Mouse (Mus musculus): ENCODE measurements around the gene Lypd6b. TPM values are rescaled to one million over a fixed set of nuclear protein-coding genes. Genes with fewer than 3 reads are reported as not detected.

Gene Lypd6b
- polyA plus RNA-seq, 2 experiments, result 5.6 to 14.9 TPM

DNA sequence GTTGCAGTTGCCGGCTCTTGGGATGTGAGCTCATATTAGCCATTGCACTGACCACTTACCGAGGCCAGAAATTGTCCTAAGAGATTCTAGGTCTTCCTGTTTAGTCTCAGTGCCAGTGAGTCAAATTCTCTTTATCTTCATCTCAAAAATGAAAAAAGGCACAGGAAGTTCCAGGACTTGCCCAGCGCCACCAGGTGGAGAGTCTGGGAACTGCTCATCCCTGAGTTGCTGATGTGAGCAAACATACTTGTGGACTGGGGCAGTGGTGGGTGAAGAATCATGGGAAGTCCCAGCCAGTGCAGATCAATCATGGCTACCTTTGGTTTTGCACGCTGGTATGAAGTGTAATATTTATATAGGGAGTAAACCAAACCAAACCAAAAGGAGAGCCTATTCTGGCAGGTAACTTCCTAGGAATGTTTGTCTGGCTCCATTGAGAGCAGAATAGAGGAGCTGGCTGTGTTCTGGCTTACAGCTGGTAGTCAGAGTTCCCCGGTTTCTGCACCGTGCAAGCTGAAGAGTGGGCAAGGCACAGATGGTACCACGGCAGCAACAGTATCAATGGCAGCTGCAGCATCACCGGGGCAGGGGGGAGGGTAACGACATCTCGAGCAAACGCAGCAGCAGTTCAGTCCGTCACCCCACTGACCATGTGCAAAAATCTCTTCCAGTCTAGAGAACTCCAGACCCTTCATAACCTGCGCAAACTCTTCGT lies 38.7 kb upstream of the Lypd6b start:
- H3K27ac ChIP-seq (replicated peaks; ENCODE audit: low read depth, low read length), result no peak overlapping the region
- no peak for TF ChIP-seq POLR2A (IDR thresholded peaks at IDR 0.05; ENCODE audit: borderline replicate concordance, extremely low read depth, insufficient read depth, insufficient read length)
- H3K36me3 ChIP-seq (ENCODE audit: control insufficient read depth, insufficient read depth, low read length), result peaks cover 23% of the 10 kb centered on the region
- no peaks in the 10 kb centered on the region for H3K9me3 ChIP-seq (ENCODE audit: control insufficient read depth, low read length)
- H3K4me2 ChIP-seq (replicated peaks; ENCODE audit: low read depth, low read length, severe bottlenecking), result no peak overlapping the region
- H3K4me1 ChIP-seq (ENCODE audit: control insufficient read depth, insufficient read depth, low read length), result 0 out of 2 replicates have a peak, but pooled peaks cover under 1% of the 10 kb centered on the region
- DNase-seq (ENCODE audit: low spot score) (no peak), ATAC-seq (ENCODE audit: low FRiP score, low read depth) (no peak)
- WGBS, result 66% methylated on average over 14 of the region's 14 CpGs
- no peaks in the 10 kb centered on the region for H3K27me3 ChIP-seq (ENCODE audit: control insufficient read depth, insufficient read depth, low read length)
- no peak overlapping the region for H3K4me3 ChIP-seq (replicated peaks; ENCODE audit: low read length)
- H3K9ac ChIP-seq (ENCODE audit: low read depth, low read length, severe bottlenecking), result no peak overlapping the region

- Histone ChIP-seq H3K4me1 (ENCODE audit: control insufficient read depth, insufficient read depth, low read length) (no peaks in the 10 kb centered on the region), H3K4me3 (replicated peaks; ENCODE audit: low read length) (no peak overlapping the region), H3K27ac (replicated peaks; ENCODE audit: low read depth, low read length) (no peak overlapping the region), H3K9ac (ENCODE audit: low read depth, low read length, severe bottlenecking) (no peak overlapping the region), H3K27me3 (ENCODE audit: control insufficient read depth, insufficient read depth, low read length) (no peaks in the 10 kb centered on the region), H3K4me2 (replicated peaks; ENCODE audit: low read depth, low read length, severe bottlenecking) (no peak overlapping the region), H3K36me3 (ENCODE audit: control insufficient read depth, insufficient read depth, low read length) (peaks cover 27% of the 10 kb centered on the region), H3K9me3 (ENCODE audit: control insufficient read depth, low read length) (no peaks in the 10 kb centered on the region)
- DNase-seq (ENCODE audit: low spot score) (no peak), ATAC-seq (ENCODE audit: low FRiP score, low read depth) (peak; percentile 28; the same call in 1 of the 2 replicates)
- no peak for TF ChIP-seq POLR2A (IDR thresholded peaks at IDR 0.05; ENCODE audit: borderline replicate concordance, extremely low read depth, insufficient read depth, insufficient read length)
- 72% methylated on average over 11 of the region's 11 CpGs for WGBS
These were observed 37.5 kb upstream of the Lypd6b start for GRCm38 (mm10) chr2:49749730-49750576.

GRCm38 (mm10) chr2:49751544-49752210 lies 35.8 kb upstream of the Lypd6b start:
- peaks cover 26% of the 10 kb centered on the region for H3K36me3 ChIP-seq (ENCODE audit: control insufficient read depth, insufficient read depth, low read length)
- no peak overlapping the region for H3K4me3 ChIP-seq (replicated peaks; ENCODE audit: low read length)
- H3K9ac ChIP-seq (ENCODE audit: low read depth, low read length, severe bottlenecking), result no peak overlapping the region
- H3K9me3 ChIP-seq (ENCODE audit: control insufficient read depth, low read length), result no peaks in the 10 kb centered on the region
- WGBS, result 82% methylated on average over 10 of the region's 10 CpGs
- H3K4me1 ChIP-seq (ENCODE audit: control insufficient read depth, insufficient read depth, low read length), result no peaks in the 10 kb centered on the region
- H3K27me3 ChIP-seq (ENCODE audit: control insufficient read depth, insufficient read depth, low read length), result no peaks in the 10 kb centered on the region
- no peak overlapping the region for H3K4me2 ChIP-seq (replicated peaks; ENCODE audit: low read depth, low read length, severe bottlenecking)
- no peak overlapping the region for H3K27ac ChIP-seq (replicated peaks; ENCODE audit: low read depth, low read length)
- no peak for TF ChIP-seq POLR2A (IDR thresholded peaks at IDR 0.05; ENCODE audit: borderline replicate concordance, extremely low read depth, insufficient read depth, insufficient read length)
- ATAC-seq (ENCODE audit: low FRiP score, low read depth) (no peak), DNase-seq (ENCODE audit: low spot score) (no peak)

- H3K36me3 ChIP-seq (ENCODE audit: control insufficient read depth, insufficient read depth, low read length), result peaks cover 21% of the 10 kb centered on the region
- DNase-seq (ENCODE audit: low spot score) (no peak), ATAC-seq (ENCODE audit: low FRiP score, low read depth) (no peak)
- TF ChIP-seq POLR2A (IDR thresholded peaks at IDR 0.05; ENCODE audit: borderline replicate concordance, extremely low read depth, insufficient read depth, insufficient read length), result no peak
- no peak overlapping the region for H3K9ac ChIP-seq (ENCODE audit: low read depth, low read length, severe bottlenecking)
- H3K4me3 ChIP-seq (replicated peaks; ENCODE audit: low read length), result no peak overlapping the region
- H3K27ac ChIP-seq (replicated peaks; ENCODE audit: low read depth, low read length), result no peak overlapping the region
- no peaks in the 10 kb centered on the region for H3K27me3 ChIP-seq (ENCODE audit: control insufficient read depth, insufficient read depth, low read length)
- H3K9me3 ChIP-seq (ENCODE audit: control insufficient read depth, low read length), result no peaks in the 10 kb centered on the region
- no peaks in the 10 kb centered on the region for H3K4me1 ChIP-seq (ENCODE audit: control insufficient read depth, insufficient read depth, low read length)
- H3K4me2 ChIP-seq (replicated peaks; ENCODE audit: low read depth, low read length, severe bottlenecking), result no peak overlapping the region
- 84% methylated on average over 8 of the region's 8 CpGs for WGBS
These were observed 35.3 kb upstream of the Lypd6b start for GRCm38 (mm10) chr2:49752211-49752607.

DNA sequence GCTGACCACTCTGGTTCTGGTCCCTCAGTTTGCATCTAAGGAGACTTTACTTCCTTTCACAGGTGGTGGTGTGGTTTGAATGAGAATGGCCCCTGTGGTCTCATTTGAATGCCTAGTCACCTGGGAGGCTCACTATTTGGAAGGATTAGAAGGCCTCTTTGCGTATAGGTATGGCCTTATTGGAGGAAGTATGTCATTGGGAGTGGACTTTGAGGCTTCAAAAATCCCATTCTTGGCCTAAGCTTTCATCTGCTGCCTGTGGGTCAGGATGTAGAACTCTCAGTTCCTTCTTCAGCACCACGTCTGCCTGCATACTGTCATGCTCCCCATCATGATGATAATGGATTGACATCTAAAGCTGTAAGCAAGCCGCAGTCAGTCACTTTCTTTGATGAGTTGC lies 34.4 kb upstream of the Lypd6b start:
- Histone ChIP-seq H3K27ac (replicated peaks; ENCODE audit: low read depth, low read length) (no peak overlapping the region), H3K4me3 (replicated peaks; ENCODE audit: low read length) (no peak overlapping the region), H3K27me3 (ENCODE audit: control insufficient read depth, insufficient read depth, low read length) (no peaks in the 10 kb centered on the region), H3K9ac (ENCODE audit: low read depth, low read length, severe bottlenecking) (no peak overlapping the region), H3K4me2 (replicated peaks; ENCODE audit: low read depth, low read length, severe bottlenecking) (no peak overlapping the region), H3K4me1 (ENCODE audit: control insufficient read depth, insufficient read depth, low read length) (no peaks in the 10 kb centered on the region), H3K9me3 (ENCODE audit: control insufficient read depth, low read length) (no peaks in the 10 kb centered on the region), H3K36me3 (ENCODE audit: control insufficient read depth, insufficient read depth, low read length) (peaks cover 16% of the 10 kb centered on the region)
- DNase-seq (ENCODE audit: low spot score) (no peak), ATAC-seq (ENCODE audit: low FRiP score, low read depth) (no peak)
- WGBS, result 97% methylated on average over 3 of the region's 3 CpGs
- TF ChIP-seq POLR2A (IDR thresholded peaks at IDR 0.05; ENCODE audit: borderline replicate concordance, extremely low read depth, insufficient read depth, insufficient read length), result no peak
